Mouse (Mus musculus): ENCODE results near the gene Olfr1355.
"Not testable (repeated sequence)": the region's sequence is repeated elsewhere in the genome, so short reads cannot be mapped to it uniquely, and the experiment has no call there.

The Olfr1355 gene

DNA sequence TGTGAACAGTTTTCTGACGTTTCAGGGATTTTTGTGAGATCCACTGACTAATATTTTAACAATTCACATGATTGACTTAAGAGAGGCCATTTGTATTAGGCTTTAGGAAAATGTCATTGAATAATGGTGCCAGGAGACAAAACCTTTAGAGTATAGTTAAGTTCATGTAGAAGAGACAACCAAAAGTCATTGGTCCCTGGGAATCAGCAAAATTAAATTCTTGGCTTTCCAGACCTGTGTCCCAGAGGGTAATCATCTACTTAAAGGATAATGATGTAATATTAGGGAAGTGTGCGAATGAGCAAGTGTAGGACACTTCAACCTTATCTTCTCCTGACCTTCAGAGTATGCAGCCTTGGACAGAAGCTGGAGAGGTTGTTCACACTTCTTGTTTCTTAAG is at the start of gene Olfr1355:
Gene Olfr1355 (plus strand): TSS at position 301 of the 400 bp plus-strand sequence.
- no peak for DNase-seq (ENCODE audit: low spot score in 2 of 2)

DNA sequence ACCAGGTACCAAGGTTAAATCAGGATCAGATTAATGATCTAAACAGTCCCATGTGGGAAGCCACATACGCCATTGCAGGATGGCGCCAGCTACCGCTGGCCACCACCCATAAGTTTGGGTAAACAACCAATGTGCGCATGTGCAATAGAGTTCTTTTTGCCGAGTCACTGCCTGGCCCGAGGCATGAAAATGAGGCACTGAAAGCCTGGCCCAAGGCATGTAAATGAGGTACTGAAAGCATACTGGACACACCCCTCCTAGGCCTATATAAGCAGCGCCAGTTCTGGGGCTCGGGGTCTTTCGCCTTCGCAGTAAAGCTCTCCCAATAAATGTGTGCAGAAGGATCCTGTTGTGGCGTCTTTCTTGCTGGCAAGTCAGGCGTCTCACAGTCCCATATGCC is 34.9 kb upstream of the Olfr1355 start:
- DNase-seq (ENCODE audit: low spot score in 2 of 2) = not testable (repeated sequence)

DNA sequence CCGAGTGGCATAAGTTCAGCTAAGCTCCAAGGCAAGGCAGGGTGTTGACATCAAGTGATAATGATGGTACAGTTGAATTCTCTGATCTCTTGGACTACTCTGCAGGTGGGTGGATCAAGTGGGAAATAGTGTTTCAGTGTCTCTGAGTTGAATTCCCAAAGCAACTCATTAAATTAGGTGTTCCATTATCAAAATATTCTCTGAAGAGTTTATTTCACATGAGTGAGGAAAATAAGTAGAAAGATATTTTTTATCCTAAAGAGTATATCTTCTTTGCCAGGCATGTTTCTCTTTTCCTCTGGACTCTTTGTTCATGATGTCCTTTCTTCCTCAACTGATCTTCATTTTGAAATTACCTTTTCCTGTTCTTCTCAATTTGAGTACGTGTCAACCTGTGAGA is 23.3 kb upstream of the Olfr1355 start, which contains the start of gene Olfr1356:
Gene Olfr1356 (minus strand): TSS at position 101 of the 400 bp plus-strand sequence.
- DNase-seq (ENCODE audit: low spot score in 2 of 2) = no peak

DNA sequence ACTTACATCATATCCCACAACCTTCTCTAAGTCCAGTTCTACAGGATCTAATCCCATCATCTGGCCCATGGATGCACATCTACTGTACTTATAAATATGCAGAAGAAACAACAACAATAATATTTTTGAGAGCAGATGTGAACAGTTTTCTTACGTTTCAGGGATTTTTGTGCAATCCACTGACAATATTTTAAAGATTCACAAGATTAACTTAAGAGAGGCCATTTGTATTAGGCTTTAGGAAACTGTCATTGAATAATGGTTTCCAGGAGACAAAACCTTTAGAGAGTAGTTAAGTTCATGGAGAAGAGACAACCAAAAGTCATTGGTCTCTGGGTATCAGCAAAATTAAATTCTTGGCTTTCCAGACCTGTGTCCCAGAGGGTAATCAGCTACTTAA is 37.5 kb downstream of the Olfr1355 start, which contains the start of gene Olfr1354:
Gene Olfr1354 (plus strand): TSS at position 301 of the 400 bp plus-strand sequence.
- not testable (repeated sequence) for DNase-seq (ENCODE audit: low spot score in 2 of 2)

Measured in right cerebral cortex, adult 2 months (tissue).